Mouse (Mus musculus): ENCODE measurements at regions not wholly inside any gene's neighbourhood (a gene's known extent, or its start where the extent isn't known, plus 50 kb on each side); places are given as distances from the start of the nearest gene placed in this dataset.

- H3K4me1 ChIP-seq (ENCODE audit: control insufficient read depth, insufficient read depth, low read length) = peaks cover 14% of the 10 kb centered on the region
- DNase-seq (ENCODE audit: low spot score) (no peak), ATAC-seq (no peak)
- peaks cover 33% of the 10 kb centered on the region for H3K27me3 ChIP-seq (replicated peaks; ENCODE audit: control insufficient read depth, insufficient read depth, low read length)
- H3K4me3 ChIP-seq (ENCODE audit: low read depth, low read length) = no peak overlapping the region
- no peak overlapping the region for H3K27ac ChIP-seq (ENCODE audit: low read depth, low read length)
- no peak overlapping the region for H3K4me2 ChIP-seq (ENCODE audit: low read length)
- 0 out of 2 replicates have a peak, but pooled peaks cover 3% of the 10 kb centered on the region for H3K9me3 ChIP-seq (replicated peaks; ENCODE audit: control insufficient read depth, low read length)
- H3K36me3 ChIP-seq (ENCODE audit: control insufficient read depth, insufficient read depth, low read length) = no peaks in the 10 kb centered on the region
- WGBS = 72% methylated on average over 11 of the region's 11 CpGs
- no peak overlapping the region for H3K9ac ChIP-seq (ENCODE audit: low read length)
Observed at GRCm38 (mm10) chr8:91988866-91989633, 187.2 kb upstream of the Irx3 start.

GRCm38 (mm10) chr8:91987854-91988253, 186.0 kb upstream of the Irx3 start:
- Histone ChIP-seq H3K36me3 (ENCODE audit: control insufficient read depth, insufficient read depth, low read length) (no peaks in the 10 kb centered on the region), H3K4me1 (ENCODE audit: control insufficient read depth, insufficient read depth, low read length) (peaks cover 12% of the 10 kb centered on the region), H3K27me3 (replicated peaks; ENCODE audit: control insufficient read depth, insufficient read depth, low read length) (peaks cover 25% of the 10 kb centered on the region; the same call in 1 of the 2 replicates), H3K27ac (ENCODE audit: low read depth, low read length) (no peak overlapping the region), H3K9me3 (replicated peaks; ENCODE audit: control insufficient read depth, low read length) (0 out of 2 replicates have a peak, but pooled peaks cover 3% of the 10 kb centered on the region), H3K4me3 (ENCODE audit: low read depth, low read length) (no peak overlapping the region), H3K9ac (ENCODE audit: low read length) (no peak overlapping the region), H3K4me2 (ENCODE audit: low read length) (no peak overlapping the region)
- no peak for ATAC-seq
- DNase-seq (ENCODE audit: low spot score) = no peak
- 73% methylated on average over 6 of the region's 6 CpGs for WGBS

GRCm38 (mm10) chr8:91983171-91983570, 181.3 kb upstream of the Irx3 start:
- no peak overlapping the region for H3K4me3 ChIP-seq (ENCODE audit: low read depth, low read length)
- H3K36me3 ChIP-seq (ENCODE audit: control insufficient read depth, insufficient read depth, low read length) = no peaks in the 10 kb centered on the region
- H3K27me3 ChIP-seq (replicated peaks; ENCODE audit: control insufficient read depth, insufficient read depth, low read length) = peaks cover 10% of the 10 kb centered on the region; the same call in 1 of the 2 replicates
- WGBS = 80% methylated on average over 2 of the region's 2 CpGs
- no peaks in the 10 kb centered on the region for H3K4me1 ChIP-seq (ENCODE audit: control insufficient read depth, insufficient read depth, low read length)
- H3K27ac ChIP-seq (ENCODE audit: low read depth, low read length) = no peak overlapping the region
- DNase-seq (ENCODE audit: low spot score) (no peak), ATAC-seq (no peak)
- H3K4me2 ChIP-seq (ENCODE audit: low read length) = no peak overlapping the region
- 0 out of 2 replicates have a peak, but pooled peaks cover 3% of the 10 kb centered on the region for H3K9me3 ChIP-seq (replicated peaks; ENCODE audit: control insufficient read depth, low read length)
- H3K9ac ChIP-seq (ENCODE audit: low read length) = no peak overlapping the region

GRCm38 (mm10) chr8:91976900-91977585, 175.2 kb upstream of the Irx3 start:
- H3K9ac ChIP-seq (ENCODE audit: low read length) = no peak overlapping the region
- WGBS = 44% methylated on average over 9 of the region's 9 CpGs
- H3K9me3 ChIP-seq (replicated peaks; ENCODE audit: control insufficient read depth, low read length) = no peaks in the 10 kb centered on the region
- no peaks in the 10 kb centered on the region; the same call in 1 of the 2 replicates for H3K27me3 ChIP-seq (replicated peaks; ENCODE audit: control insufficient read depth, insufficient read depth, low read length)
- no peak for DNase-seq (ENCODE audit: low spot score)
- no peak overlapping the region for H3K27ac ChIP-seq (ENCODE audit: low read depth, low read length)
- no peak for ATAC-seq
- no peak overlapping the region for H3K4me2 ChIP-seq (ENCODE audit: low read length)
- no peaks in the 10 kb centered on the region for H3K36me3 ChIP-seq (ENCODE audit: control insufficient read depth, insufficient read depth, low read length)
- H3K4me3 ChIP-seq (ENCODE audit: low read depth, low read length) = no peak overlapping the region
- peaks cover 11% of the 10 kb centered on the region for H3K4me1 ChIP-seq (ENCODE audit: control insufficient read depth, insufficient read depth, low read length)

- no peaks in the 10 kb centered on the region; the same call in 1 of the 2 replicates for H3K27me3 ChIP-seq (replicated peaks; ENCODE audit: control insufficient read depth, insufficient read depth, low read length)
- H3K9me3 ChIP-seq (replicated peaks; ENCODE audit: control insufficient read depth, low read length) = no peaks in the 10 kb centered on the region
- ATAC-seq (no peak), DNase-seq (ENCODE audit: low spot score) (no peak)
- H3K9ac ChIP-seq (ENCODE audit: low read length) = no peak overlapping the region
- H3K4me3 ChIP-seq (ENCODE audit: low read depth, low read length) = no peak overlapping the region
- no peaks in the 10 kb centered on the region for H3K36me3 ChIP-seq (ENCODE audit: control insufficient read depth, insufficient read depth, low read length)
- no peak overlapping the region for H3K4me2 ChIP-seq (ENCODE audit: low read length)
- no peak overlapping the region for H3K27ac ChIP-seq (ENCODE audit: low read depth, low read length)
- WGBS = 85% methylated on average over 2 of the region's 2 CpGs
- H3K4me1 ChIP-seq (ENCODE audit: control insufficient read depth, insufficient read depth, low read length) = peaks cover 11% of the 10 kb centered on the region
Observed at GRCm38 (mm10) chr8:91975460-91975859, 173.6 kb upstream of the Irx3 start.

- H3K4me1 ChIP-seq (ENCODE audit: control insufficient read depth, insufficient read depth, low read length) = peaks cover 11% of the 10 kb centered on the region
- H3K4me2 ChIP-seq (ENCODE audit: low read length) = peak overlapping the region; percentile 30; the same call in 1 of the 2 replicates
- H3K9me3 ChIP-seq (replicated peaks; ENCODE audit: control insufficient read depth, low read length) = no peaks in the 10 kb centered on the region
- DNase-seq (ENCODE audit: low spot score) (no peak), ATAC-seq (peak; percentile 58; the same call in 1 of the 2 replicates)
- H3K27ac ChIP-seq (ENCODE audit: low read depth, low read length) = no peak overlapping the region
- WGBS = 14% methylated on average over 3 of the region's 3 CpGs
- H3K36me3 ChIP-seq (ENCODE audit: control insufficient read depth, insufficient read depth, low read length) = no peaks in the 10 kb centered on the region
- no peak overlapping the region for H3K9ac ChIP-seq (ENCODE audit: low read length)
- no peak overlapping the region for H3K4me3 ChIP-seq (ENCODE audit: low read depth, low read length)
- no peaks in the 10 kb centered on the region; the same call in 1 of the 2 replicates for H3K27me3 ChIP-seq (replicated peaks; ENCODE audit: control insufficient read depth, insufficient read depth, low read length)
Observed at GRCm38 (mm10) chr8:91974636-91975035, 172.8 kb upstream of the Irx3 start.

GRCm38 (mm10) chr8:91973951-91974439, 172.1 kb upstream of the Irx3 start:
- H3K27ac ChIP-seq (ENCODE audit: low read depth, low read length) = no peak overlapping the region
- H3K36me3 ChIP-seq (ENCODE audit: control insufficient read depth, insufficient read depth, low read length) = no peaks in the 10 kb centered on the region
- H3K27me3 ChIP-seq (replicated peaks; ENCODE audit: control insufficient read depth, insufficient read depth, low read length) = no peaks in the 10 kb centered on the region; the same call in 1 of the 2 replicates
- peaks cover 11% of the 10 kb centered on the region for H3K4me1 ChIP-seq (ENCODE audit: control insufficient read depth, insufficient read depth, low read length)
- H3K9me3 ChIP-seq (replicated peaks; ENCODE audit: control insufficient read depth, low read length) = no peaks in the 10 kb centered on the region
- 16% methylated on average over 18 of the region's 18 CpGs for WGBS
- H3K9ac ChIP-seq (ENCODE audit: low read length) = no peak overlapping the region
- ATAC-seq (peak; percentile 74), DNase-seq (ENCODE audit: low spot score) (peak; percentile 72)
- peak overlapping the region; percentile 30 for H3K4me2 ChIP-seq (ENCODE audit: low read length)
- H3K4me3 ChIP-seq (ENCODE audit: low read depth, low read length) = no peak overlapping the region

- 78% methylated on average over 16 of the region's 16 CpGs for WGBS
- ATAC-seq (no peak), DNase-seq (ENCODE audit: low spot score) (no peak)
- no peaks in the 10 kb centered on the region for H3K9me3 ChIP-seq (replicated peaks; ENCODE audit: control insufficient read depth, low read length)
- H3K27ac ChIP-seq (ENCODE audit: low read depth, low read length) = no peak overlapping the region
- H3K27me3 ChIP-seq (replicated peaks; ENCODE audit: control insufficient read depth, insufficient read depth, low read length) = no peaks in the 10 kb centered on the region
- no peaks in the 10 kb centered on the region for H3K36me3 ChIP-seq (ENCODE audit: control insufficient read depth, insufficient read depth, low read length)
- H3K4me3 ChIP-seq (ENCODE audit: low read depth, low read length) = no peak overlapping the region
- no peaks in the 10 kb centered on the region for H3K4me1 ChIP-seq (ENCODE audit: control insufficient read depth, insufficient read depth, low read length)
- H3K4me2 ChIP-seq (ENCODE audit: low read length) = no peak overlapping the region
- H3K9ac ChIP-seq (ENCODE audit: low read length) = no peak overlapping the region
Observed at GRCm38 (mm10) chr8:91967407-91967806, 165.5 kb upstream of the Irx3 start.

Measured in forebrain, embryonic 14.5 days (tissue).